Mouse (Mus musculus) lung, postnatal 36 days (tissue): Measurements from ENCODE around the gene Dynlt3.
A peak's percentile ranks its signal among the peaks of the same experiment; 100 is the strongest.
"Not testable (repeated sequence)": the region's sequence is repeated elsewhere in the genome, so short reads cannot be mapped to it uniquely, and the experiment has no call there.

Source experiments
- DNase-seq: peaks from one replicate; pipeline ENCODE4 v3.0.0; 2022; ENCODE audit warnings: mixed read lengths

The Dynlt3 gene

DNA sequence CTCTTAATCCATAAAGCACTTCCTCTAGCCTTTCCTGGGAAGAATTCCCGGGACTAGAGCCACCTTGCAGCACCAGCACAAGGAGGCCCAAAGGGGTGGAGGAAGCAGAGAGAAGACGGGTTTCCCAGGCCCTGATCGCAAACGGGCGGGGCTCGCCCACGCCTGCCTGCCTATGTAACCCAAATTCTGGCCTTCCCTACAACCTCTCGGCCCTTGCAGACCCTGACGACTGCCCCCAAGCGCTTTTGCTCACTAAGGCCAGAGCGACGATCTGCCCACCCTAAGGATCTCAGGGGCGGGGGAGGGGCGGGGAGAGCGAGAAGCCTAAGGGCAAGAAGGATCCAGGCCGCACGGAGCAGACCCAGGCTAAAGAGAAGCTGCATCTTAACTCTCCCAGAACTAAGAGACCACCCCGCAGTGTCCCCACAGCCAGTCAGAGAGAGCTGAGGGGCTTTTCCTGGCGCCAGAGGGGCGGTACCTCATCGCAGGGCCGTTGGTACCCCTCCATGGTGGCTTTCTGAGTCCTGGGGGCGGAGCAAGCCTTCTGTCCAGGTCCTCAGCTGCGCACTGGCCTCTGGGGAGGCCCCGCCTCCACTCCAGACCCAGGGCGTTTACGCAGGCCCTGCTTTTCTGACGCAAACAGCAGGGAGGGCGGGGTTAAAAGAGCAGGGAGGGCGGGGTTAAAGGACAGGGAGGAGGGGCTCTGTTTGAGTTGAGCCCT is at the start of gene Dynlt3:
Gene Dynlt3, minus strand, starts transcription at position 613 of the 721 bp plus-strand sequence.
- DNase-seq = peak; percentile 91

DNA sequence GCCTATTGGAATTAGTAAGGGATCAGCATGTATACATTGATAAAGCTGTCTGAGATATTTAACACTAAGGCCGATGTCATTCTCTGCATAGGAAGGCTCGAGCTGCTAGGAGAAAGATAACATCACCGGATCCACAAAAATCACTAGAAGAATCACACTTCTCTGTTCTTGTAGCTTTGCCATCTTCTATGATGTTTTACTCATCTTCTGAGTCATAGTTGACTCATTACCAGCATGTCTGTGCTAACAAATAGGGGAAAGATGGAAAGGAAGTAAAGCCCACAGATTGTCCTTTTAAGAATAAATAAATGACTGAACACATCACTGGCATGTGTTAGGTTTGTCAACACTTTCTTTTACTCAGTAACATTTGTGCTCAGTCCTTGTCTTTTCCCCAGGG is 37.0 kb upstream of the Dynlt3 start:
- DNase-seq = no peak

- DNase-seq = no peak
Observed at GRCm38 (mm10) chrX:9695997-9696396, 33.2 kb upstream of the Dynlt3 start.

DNA sequence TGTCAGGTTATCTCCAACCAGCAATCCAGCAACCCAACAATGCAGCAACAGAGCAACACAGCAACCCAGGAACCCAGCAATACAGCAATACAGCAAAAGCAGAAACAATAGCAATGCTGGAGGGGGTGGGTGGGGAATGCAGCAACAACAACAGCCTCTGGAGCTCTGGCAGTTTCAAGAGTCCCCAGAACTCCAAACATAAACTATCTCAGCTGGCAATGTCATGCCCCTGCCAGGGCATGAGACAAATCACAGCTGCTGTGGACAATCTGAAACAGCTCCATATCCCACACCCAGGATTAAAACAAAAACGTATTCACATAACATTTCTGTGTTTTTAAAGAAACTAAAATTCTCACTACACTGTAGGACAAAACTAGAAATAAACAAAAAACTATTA is 9.2 kb upstream of the Dynlt3 start:
- DNase-seq = no peak

DNA sequence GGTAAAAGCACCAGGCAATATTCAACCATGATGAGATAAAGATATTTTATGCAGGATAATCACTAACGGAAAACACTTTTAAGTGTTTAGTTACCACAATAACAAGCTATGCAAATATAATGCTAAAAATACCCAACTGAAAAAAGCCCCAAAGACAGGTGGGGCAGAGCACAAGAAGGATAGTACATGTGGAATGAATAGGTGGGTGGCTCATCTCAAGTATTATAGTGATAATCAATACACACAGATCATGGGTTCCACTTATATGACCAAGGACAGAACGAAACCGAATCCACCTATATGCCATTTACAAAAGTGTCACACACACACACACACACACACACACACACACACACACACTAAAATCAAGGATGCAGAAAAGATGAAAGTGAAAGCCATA is 8.6 kb upstream of the Dynlt3 start:
- no peak for DNase-seq

DNA sequence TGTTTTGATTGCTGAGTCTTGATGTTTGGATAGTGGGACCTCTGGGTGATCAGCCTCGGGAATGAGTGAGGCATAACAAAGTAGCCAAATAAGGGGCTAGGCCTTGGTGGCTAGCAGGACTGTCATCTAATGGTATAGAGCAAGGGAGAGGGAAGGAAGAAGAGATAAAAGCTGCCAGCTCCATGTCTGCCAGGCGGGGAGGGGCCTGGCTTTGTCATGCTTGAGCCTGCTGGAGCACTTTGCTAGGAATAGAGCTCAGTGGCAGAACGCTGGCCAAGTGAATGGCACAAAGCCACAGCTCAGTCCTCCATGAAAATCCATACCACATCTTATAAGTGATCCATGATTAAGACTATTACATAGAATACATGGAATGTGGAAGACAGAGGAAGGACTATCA is 10.0 kb downstream of the Dynlt3 start:
- no peak for DNase-seq

- DNase-seq = not testable (repeated sequence)
Observed at GRCm38 (mm10) chrX:9640594-9640993, 22.2 kb downstream of the Dynlt3 start.

GRCm38 (mm10) chrX:9640126-9640525 is 22.7 kb downstream of the Dynlt3 start:
- not testable (repeated sequence) for DNase-seq
